Mouse (Mus musculus): ENCODE data around the gene Arhgap9.

DNA sequence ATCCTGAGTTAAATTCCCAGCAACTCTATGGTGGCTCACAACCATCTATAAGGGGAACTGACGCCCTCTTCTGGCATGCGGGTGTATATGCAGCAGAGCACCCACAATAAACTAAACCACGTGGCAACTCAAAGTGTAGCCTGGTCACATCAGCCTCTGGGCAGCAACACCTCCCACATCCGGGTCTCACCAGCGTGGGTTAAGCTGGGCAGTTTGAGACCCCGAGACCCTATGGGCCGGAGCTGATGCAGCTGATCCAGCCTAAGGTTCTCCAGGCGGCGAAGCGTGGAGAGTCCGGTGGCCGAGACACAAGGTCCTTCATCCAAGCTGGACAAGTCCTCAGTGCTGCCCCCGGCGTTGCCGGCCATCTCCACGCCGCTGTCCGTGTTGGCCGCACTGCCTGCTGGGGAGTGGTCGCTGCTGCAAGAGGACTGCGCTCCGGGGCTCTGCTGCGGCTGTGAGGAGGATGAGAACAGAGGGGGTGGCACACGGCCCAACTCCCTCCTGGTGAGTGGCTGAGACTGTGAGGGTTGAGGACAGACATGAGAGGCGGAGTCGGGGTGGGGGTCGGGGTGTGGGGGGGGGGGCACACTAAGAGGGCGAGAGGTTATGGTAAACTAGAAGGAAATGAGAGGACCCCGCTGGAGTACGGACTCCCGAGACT, 10.6 kb downstream of the Arhgap9 start:
- peak; percentile 47 for TF ChIP-seq CTCF (IDR thresholded peaks at IDR 0.05; ENCODE audit: low read depth)
- no peak for TF ChIP-seq EP300 (IDR thresholded peaks at IDR 0.05; ENCODE audit: low read depth)
